Mouse (Mus musculus): ENCODE measurements around the gene Fam71d.

The Fam71d gene

DNA sequence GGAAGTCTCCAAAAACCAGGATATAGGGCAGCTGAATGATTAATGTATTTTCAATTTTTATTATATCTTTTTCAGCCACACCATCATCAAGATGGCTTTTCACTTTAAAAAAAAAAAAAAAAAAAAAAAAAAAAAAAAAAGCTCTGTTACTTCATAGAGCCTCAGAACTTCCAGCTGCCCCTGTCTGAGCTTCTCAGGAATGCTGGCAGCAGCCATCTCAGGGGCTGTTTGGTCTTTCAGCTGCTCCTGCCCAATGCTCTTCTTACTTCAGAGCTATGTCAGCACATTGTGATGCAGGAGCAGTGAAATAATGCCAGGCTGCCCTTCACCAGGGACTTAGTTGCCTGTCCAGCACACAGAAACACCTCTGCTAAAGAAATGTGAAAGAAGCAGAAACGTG lies at the start of gene Fam71d:
Gene Fam71d (plus strand): TSS at position 211 of the 400 bp plus-strand sequence.
- DNase-seq (ENCODE audit: low spot score in 2 of 2) = no peak

DNA sequence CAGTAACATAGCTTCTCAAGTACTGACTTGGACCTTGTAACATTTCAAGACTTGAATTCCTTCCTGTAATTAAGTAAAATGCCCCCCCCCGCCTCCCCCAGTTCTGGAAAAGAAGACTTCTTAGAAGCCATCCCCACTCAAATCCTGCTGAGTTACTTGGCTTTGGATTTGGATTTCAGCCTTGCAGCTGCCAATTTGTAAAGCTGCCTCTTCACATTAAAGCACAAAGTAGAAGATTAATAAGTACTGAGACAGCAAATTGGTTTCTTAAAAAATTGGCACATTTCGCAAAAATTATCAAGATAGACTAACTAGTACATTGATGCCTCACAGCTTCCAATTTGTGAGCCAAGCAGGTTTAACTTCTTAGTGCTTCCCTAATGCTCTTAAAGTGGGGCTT lies 47.6 kb upstream of the Fam71d start:
- no peak for DNase-seq (ENCODE audit: low spot score in 2 of 2)

DNA sequence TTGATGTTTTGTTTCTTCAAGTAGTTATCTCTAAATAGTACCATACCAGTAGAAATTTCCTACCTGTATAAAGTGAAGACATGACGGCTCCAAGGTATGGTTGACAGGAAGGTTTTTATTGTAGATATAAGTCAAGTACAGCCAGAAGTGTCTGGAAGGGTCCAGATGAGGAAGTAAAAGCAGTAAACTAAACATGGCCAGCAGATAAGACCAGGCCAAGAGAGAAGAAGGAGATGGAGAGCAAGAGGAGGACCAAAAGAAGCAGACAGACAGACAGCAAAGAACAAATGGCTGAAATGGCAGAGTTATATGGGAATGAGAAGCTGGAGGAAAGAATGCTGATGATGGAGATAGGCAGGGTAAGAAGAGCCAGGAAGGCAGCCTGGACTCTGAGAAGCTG lies 46.1 kb upstream of the Fam71d start:
- DNase-seq (ENCODE audit: low spot score in 2 of 2) = no peak

DNA sequence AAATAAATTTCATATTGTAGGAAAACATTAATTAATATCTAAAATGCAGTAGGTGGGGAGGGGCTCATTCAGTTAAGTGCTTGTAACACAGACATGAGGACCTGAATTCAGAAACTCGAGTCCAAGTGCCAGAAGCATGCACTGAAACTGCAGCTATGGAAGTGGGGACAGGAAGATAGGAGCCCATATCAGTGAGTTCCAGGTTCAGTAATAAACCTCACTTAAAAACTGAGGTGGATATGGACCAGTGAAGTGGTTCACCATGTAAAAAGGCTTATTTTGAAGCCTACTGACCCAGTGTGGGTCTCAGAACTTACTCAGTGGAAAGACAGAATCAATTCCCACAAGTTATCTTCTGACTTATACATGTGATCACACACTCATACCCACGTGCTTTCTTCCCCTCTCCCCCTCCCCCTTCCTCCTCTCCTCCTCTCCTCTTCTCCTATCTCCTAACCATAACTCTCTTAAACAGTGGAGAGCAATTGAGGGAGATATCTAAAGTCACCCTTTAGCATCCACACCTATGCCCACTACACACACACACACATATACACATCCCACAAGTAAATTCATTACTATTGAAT lies 31.5 kb upstream of the Fam71d start:
- DNase-seq (ENCODE audit: low spot score in 2 of 2) = no peak

GRCm38 (mm10) chr12:78678101-78678806 lies 13.1 kb upstream of the Fam71d start:
- no peak for DNase-seq (ENCODE audit: low spot score in 2 of 2)

DNA sequence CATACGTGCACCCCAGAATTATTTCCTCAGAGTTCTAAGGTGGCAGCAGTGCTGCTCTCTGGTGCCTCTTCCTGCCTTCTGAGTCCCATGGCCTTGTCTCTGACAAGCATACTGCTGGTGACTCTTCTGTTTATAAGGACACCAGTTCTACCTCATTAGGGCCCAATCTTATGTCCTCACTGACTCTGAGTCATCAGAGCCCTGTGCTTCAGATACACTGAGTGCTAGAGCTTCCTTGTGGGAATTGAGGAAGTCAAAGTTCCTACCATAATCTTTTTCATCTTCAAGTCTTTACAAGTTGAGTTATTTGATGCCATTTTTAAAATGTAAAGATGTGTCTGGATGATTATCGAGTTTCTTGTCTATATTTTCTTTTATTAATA lies 12.5 kb upstream of the Fam71d start:
- DNase-seq (ENCODE audit: low spot score in 2 of 2) = no peak

- DNase-seq (ENCODE audit: low spot score in 2 of 2) = no peak
These were observed 10.3 kb upstream of the Fam71d start for GRCm38 (mm10) chr12:78681048-78681447.

DNA sequence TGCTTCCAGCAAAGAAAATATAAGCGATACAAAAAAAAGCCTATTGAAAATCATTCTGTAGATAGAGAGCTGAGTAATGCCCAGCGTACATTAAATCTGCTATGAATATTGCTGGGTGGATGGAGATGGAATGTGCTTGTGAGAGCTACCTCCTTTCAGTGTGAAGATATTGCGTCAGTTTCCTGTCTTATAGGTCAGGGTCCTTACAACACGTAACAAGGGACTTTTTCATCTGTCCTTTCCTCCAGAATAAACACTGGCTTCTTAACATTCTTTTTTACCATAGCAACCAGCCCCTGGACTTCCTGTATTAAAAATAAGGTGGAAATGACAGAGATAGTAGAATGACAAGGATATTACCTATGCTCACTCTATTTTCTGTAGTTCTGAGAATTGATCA lies 9.1 kb upstream of the Fam71d start:
- DNase-seq (ENCODE audit: low spot score in 2 of 2) = no peak

GRCm38 (mm10) chr12:78685669-78686215 lies 5.6 kb upstream of the Fam71d start:
- DNase-seq (ENCODE audit: low spot score in 2 of 2) = no peak

DNA sequence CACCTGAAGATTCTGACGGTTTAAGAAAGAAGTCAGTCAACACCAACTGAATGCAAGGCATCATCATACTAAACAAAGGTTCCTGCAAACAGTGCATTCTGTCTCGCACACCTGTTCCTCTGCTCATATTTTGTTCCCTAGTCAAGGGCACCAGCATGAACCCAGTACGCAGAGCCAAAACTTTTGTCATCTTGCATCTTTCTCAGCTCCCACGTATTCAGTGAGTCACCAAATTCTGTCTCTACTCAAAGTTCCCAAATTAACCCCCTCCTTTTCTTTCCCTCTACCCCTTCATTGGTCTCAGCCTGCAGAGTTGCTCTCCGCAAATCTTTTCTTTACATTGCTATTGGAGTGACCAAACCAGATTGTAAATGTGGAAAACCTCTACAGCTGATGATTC lies 2.5 kb upstream of the Fam71d start:
- no peak for DNase-seq (ENCODE audit: low spot score in 2 of 2)

- DNase-seq (ENCODE audit: low spot score in 2 of 2) = no peak
These were observed 1.9 kb downstream of the Fam71d start for GRCm38 (mm10) chr12:78693281-78693680.

DNA sequence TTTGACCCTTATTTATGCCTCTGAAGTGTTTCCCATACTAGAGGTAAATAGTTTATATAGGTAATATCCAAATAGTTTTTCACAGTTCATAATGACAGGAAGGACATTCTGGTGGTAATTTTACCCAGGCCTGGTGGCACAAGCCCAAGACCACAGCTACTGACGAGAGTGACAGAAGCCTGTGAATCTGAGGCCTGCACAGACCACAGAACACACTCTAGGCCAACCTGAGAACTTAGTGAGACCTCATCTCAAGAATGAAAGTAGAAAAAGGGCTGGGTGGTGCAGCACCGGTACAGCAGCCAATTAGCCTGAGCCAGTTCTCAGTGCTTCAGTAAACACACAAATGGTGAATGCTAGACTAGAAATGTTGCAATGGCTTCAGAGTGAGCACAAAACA lies 26.4 kb downstream of the Fam71d start:
- DNase-seq (ENCODE audit: low spot score in 2 of 2) = no peak

- DNase-seq (ENCODE audit: low spot score in 2 of 2) = no peak
These were observed 36.4 kb downstream of the Fam71d start for GRCm38 (mm10) chr12:78727723-78728122.

GRCm38 (mm10) chr12:78739633-78740032 lies 48.3 kb downstream of the Fam71d start:
- no peak for DNase-seq (ENCODE audit: low spot score in 2 of 2)

DNA sequence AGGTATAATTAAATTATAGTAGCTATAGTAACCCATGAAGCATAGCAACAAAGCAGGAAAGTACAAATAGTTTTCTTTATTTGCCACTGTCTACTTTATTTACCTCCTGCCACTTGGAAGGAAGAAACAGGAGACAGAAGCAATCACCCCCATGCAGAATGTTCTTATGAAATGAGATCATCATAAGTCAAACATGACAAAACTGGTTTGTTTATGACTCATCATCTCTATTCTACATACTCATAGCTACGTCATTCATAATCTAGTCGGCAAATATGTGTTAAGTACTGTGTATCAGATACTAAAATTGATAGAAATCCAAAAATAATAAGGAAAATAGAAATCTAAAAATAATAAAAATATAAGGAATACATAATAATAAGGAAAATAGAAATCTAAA lies 49.0 kb downstream of the Fam71d start:
- DNase-seq (ENCODE audit: low spot score in 2 of 2) = no peak

GRCm38 (mm10) chr12:78746226-78746625 lies 54.9 kb downstream of the Fam71d start:
- no peak for DNase-seq (ENCODE audit: low spot score in 2 of 2)

DNA sequence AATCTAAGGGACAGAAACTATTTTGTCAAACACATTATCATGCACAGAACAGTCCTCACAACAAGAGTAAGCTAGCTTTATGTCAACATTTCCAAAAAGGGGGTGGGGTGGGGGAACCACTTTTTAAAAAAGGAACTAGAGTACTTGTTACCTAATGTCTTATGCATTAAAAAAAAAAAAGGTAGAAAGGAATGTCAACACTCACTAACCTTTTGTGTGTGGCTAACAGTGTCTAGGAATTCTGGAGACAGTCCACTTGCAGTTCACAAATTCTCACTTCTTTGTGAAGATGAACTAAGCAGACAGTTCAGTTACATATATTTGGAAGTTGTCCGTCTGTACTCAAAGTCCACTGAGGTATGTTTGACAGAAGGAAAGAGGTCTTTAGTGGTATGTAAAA lies 56.1 kb downstream of the Fam71d start:
- DNase-seq (ENCODE audit: low spot score in 2 of 2) = no peak

DNA sequence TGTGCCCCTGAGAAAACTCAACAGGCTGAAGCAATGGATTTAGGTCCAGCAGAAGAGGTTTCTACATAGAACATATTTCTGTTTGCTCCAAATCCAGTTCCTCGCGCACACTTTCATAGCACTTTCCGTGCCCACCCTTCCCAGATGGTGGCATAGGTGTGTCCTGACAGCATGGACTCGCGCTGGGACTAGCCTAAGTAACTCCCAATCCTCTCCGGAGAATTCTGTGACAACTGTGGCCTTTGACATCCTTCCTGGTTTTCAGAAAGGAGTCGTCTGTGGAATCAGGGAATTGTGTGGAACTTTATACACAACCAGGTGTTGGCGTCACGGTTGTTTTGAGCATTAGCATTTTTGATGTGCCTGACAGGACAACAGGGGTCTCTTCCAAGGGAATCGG lies 56.8 kb downstream of the Fam71d start:
- peak in 1 of 2 experiments; percentile 2 for DNase-seq (ENCODE audit: low spot score in 2 of 2)

- peak; percentile 91 to 97 for DNase-seq (ENCODE audit: low spot score in 2 of 2)
These were observed 57.4 kb downstream of the Fam71d start, which contains the start of gene Mpp5 for GRCm38 (mm10) chr12:78748557-78749377. TSS of gene Mpp5 (plus strand) at chr12:78748907.

- DNase-seq (ENCODE audit: low spot score in 2 of 2) = peak; percentile 63 to 69
These were observed 58.1 kb downstream of the Fam71d start for GRCm38 (mm10) chr12:78749378-78749801.

GRCm38 (mm10) chr12:78761979-78762378 lies 70.6 kb downstream of the Fam71d start:
- no peak for DNase-seq (ENCODE audit: low spot score in 2 of 2)

DNA sequence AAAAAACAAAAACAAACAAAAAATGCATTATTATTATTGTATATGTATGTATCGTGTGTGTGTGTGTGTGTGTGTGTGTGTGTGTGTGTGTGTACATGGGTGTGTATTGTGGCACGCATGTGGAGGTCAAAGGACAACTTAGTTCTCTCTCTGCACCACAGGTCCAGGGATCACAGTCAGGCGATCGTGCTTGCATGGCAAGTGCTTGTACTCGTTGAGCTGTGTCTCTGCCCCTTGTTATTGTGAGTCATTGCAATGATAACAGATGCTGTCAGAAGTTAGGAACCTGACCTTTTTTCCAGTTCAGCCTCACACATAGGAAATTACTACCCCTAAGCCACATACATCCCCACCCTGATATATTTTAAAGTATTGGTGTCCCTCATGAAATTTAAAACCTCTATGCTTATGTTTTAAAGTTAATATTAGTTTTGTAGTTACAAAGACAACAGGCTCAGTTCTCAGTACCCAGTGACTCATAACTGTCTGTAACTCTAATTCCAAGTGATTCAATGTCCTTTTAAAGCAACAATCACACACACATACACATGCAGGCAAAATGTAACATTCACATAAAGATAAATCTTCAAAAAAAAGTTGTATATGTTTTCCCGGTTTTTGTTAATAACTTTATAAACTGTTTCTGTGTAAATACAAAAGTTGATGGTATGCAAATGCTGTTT lies 77.8 kb downstream of the Fam71d start:
- DNase-seq (ENCODE audit: low spot score in 2 of 2) = peak in 1 of 2 experiments; percentile 19

All from urinary bladder, postnatal 36 days (tissue).